Comparison of ENCODE assay signal across 12 mouse cellular contexts in the genomic region with DNA sequence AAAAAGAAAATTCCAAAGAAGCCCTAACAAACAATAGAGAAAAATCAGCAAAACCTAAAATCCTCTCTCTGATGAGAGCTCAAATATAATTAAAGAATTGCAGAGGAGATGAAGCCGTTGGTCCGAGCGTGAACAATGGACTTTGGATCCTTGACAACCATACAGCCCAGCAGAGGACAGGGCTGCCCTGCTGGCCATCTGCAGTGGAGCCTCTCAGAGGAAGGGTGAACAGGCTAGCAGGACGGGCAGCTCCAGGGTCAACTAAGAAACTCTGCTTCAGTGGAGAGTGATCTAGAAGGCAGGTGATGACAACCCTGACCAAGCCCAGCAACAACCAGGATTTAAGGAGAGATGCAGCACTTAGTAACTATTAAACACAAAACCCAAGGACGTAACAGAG. TPM values are rescaled to one million over a fixed set of nuclear protein-coding genes. Genes with fewer than 3 reads are reported as not detected.
DNase-seq lines count a peak whose midpoint lies in the region; ATAC-seq lines count a peak whose summit lies in the region.
"Had no signal": no experiment of that assay in that cellular context is flagged by ENCODE, and none has a peak within 500 bp of the region (broad histone marks: within the 10 kb centered on the region; RNA-seq: fewer than 3 reads in every experiment).

No protein-coding gene starts in this region.

- no peaks in the 10 kb centered on the region for H3K9me3 ChIP-seq in intestine, embryonic 15.5 days
- H3K9me3 ChIP-seq in intestine, embryonic 16.5 days (ENCODE audit: control insufficient read depth, low read length) = no peaks in the 10 kb centered on the region
- H3K9me3 ChIP-seq: limb, embryonic 12.5 days had no signal

- ATAC-seq in intestine, embryonic 15.5 days = peak; percentile 36; the same call in 1 of the 2 replicates
- ATAC-seq in intestine, embryonic 16.5 days = no peak

- H3K9ac ChIP-seq in intestine, embryonic 15.5 days = no peak overlapping the region
- no peak overlapping the region for H3K9ac ChIP-seq in intestine, embryonic 16.5 days (ENCODE audit: low read depth, low read length)
- H3K9ac ChIP-seq: limb, embryonic 12.5 days had no signal

- no peak overlapping the region for H3K4me2 ChIP-seq in intestine, embryonic 15.5 days (replicated peaks)
- H3K4me2 ChIP-seq in intestine, embryonic 16.5 days (ENCODE audit: low read depth, low read length) = no peak overlapping the region
- H3K4me2 ChIP-seq: limb, embryonic 12.5 days had no signal

- WGBS in intestine, embryonic 15.5 days = 54% methylated on average over 5 of the region's 5 CpGs
- WGBS in intestine, embryonic 16.5 days = 48% methylated on average over 5 of the region's 5 CpGs

- H3K4me3 ChIP-seq in intestine, embryonic 15.5 days (replicated peaks) = no peak overlapping the region
- H3K4me3 ChIP-seq in intestine, embryonic 16.5 days (ENCODE audit: low read length) = no peak overlapping the region
- H3K4me3 ChIP-seq: limb, embryonic 12.5 days had no signal

- peaks cover 9% of the 10 kb centered on the region for H3K4me1 ChIP-seq in intestine, embryonic 15.5 days (replicated peaks)
- peaks cover 4% of the 10 kb centered on the region; the same call in 1 of the 2 replicates for H3K4me1 ChIP-seq in intestine, embryonic 16.5 days (ENCODE audit: control insufficient read depth, insufficient read depth, low read length)
- H3K4me1 ChIP-seq: limb, embryonic 12.5 days had no signal

- H3K27me3 ChIP-seq in intestine, embryonic 15.5 days (replicated peaks) = no peaks in the 10 kb centered on the region
- no peaks in the 10 kb centered on the region for H3K27me3 ChIP-seq in intestine, embryonic 16.5 days (replicated peaks; ENCODE audit: control insufficient read depth, insufficient read depth, low read length)
- H3K27me3 ChIP-seq: limb, embryonic 12.5 days had no signal

- DNase-seq in cerebellum, adult 18-20 months = peak; percentile 36 to 40
- DNase-seq in cerebellum, adult 11-12 months = no peak
- peak; percentile 41 for DNase-seq in Muller cell, postnatal 12 days (ENCODE audit: inconsistent ontology term)
- peak; percentile 48 for DNase-seq in kidney, postnatal 14 days
- DNase-seq in urinary bladder, adult 2 months (ENCODE audit: low spot score) = no peak
- DNase-seq in layer of hippocampus, adult 18-20 months (ENCODE audit: low spot score in 2 of 2) = no peak
- DNase-seq: adrenal gland, postnatal 36 days; spleen, adult 18-20 months had no signal

- no peak overlapping the region for H3K27ac ChIP-seq in intestine, embryonic 15.5 days
- no peak overlapping the region for H3K27ac ChIP-seq in intestine, embryonic 16.5 days (ENCODE audit: low read length)
- H3K27ac ChIP-seq: limb, embryonic 12.5 days; macrophage had no signal

- H3K36me3 ChIP-seq in intestine, embryonic 15.5 days = peaks cover 14% of the 10 kb centered on the region; the same call in 1 of the 2 replicates
- peaks cover 14% of the 10 kb centered on the region; the same call in 1 of the 2 replicates for H3K36me3 ChIP-seq in intestine, embryonic 16.5 days (ENCODE audit: control insufficient read depth, insufficient read depth, low read length)

RNA-seq across cellular contexts. Expression of a gene that starts 18.2 kb away (rescaled TPM):
- polyA plus RNA-seq in intestine, embryonic 15.5 days (2015; fragmentation: Nextera tagmentation; extraction: Ambion mirVana) = 43.6 and 47.0 TPM in 2 replicates
- polyA plus RNA-seq in intestine, embryonic 16.5 days (2015; fragmentation: Nextera tagmentation; extraction: Ambion mirVana) = 29.2 and 33.0 TPM in 2 replicates
- polyA plus RNA-seq in urinary bladder, adult 2 months (2012; rRNA removed) = 23.7 and 31.6 TPM in 2 replicates
- 100 to 1,000 TPM; 142 to 146 TPM for total RNA-seq in layer of hippocampus, adult 18-20 months (2021)

Comparison
In these comparisons a context has a peak if more than half of its experiments do, and no peak if none do; other contexts are left out.
1. DNase-seq: peak in cerebellum, adult 18-20 months (2 of 2), Muller cell, postnatal 12 days (single experiment) and kidney, postnatal 14 days (single experiment); none in cerebellum, adult 11-12 months (single experiment), urinary bladder, adult 2 months (single experiment) and layer of hippocampus, adult 18-20 months (0 of 2).